Mouse (Mus musculus): ENCODE results near the gene Cdx2.

Cdx2 gene

GRCm38 (mm10) chr5:147292506-147293120 lies 14.5 kb downstream of the Cdx2 start:
- DNase-seq = no peak

- DNase-seq = no peak
These were observed 15.1 kb downstream of the Cdx2 start for GRCm38 (mm10) chr5:147291764-147292505.

- DNase-seq = no peak
These were observed 22.7 kb downstream of the Cdx2 start for GRCm38 (mm10) chr5:147284365-147284764.

- DNase-seq = no peak
These were observed 29.5 kb downstream of the Cdx2 start for GRCm38 (mm10) chr5:147277547-147277925.

GRCm38 (mm10) chr5:147276701-147277546 lies 30.1 kb downstream of the Cdx2 start:
- no peak for DNase-seq

- no peak for DNase-seq
These were observed 31.3 kb downstream of the Cdx2 start for GRCm38 (mm10) chr5:147275761-147276160.

GRCm38 (mm10) chr5:147274174-147275141 lies 32.6 kb downstream of the Cdx2 start:
- no peak for DNase-seq

GRCm38 (mm10) chr5:147272808-147273345 lies 34.2 kb downstream of the Cdx2 start:
- no peak for DNase-seq

- DNase-seq = no peak
These were observed 34.8 kb downstream of the Cdx2 start for GRCm38 (mm10) chr5:147272046-147272807.

- no peak for DNase-seq
These were observed 36.1 kb downstream of the Cdx2 start for GRCm38 (mm10) chr5:147270673-147271655.

- DNase-seq = peak in 1 of 2 experiments; percentile 5
These were observed 37.0 kb downstream of the Cdx2 start, which contains the start of gene Pdx1 for GRCm38 (mm10) chr5:147269926-147270672. TSS of gene Pdx1 (plus strand) at chr5:147269959.

- DNase-seq = no peak
These were observed 37.7 kb downstream of the Cdx2 start for GRCm38 (mm10) chr5:147269371-147269770.

GRCm38 (mm10) chr5:147268728-147269127 lies 38.3 kb downstream of the Cdx2 start:
- no peak for DNase-seq

GRCm38 (mm10) chr5:147267434-147267833 lies 39.6 kb downstream of the Cdx2 start:
- DNase-seq = no peak

GRCm38 (mm10) chr5:147263945-147264344 lies 43.1 kb downstream of the Cdx2 start:
- no peak for DNase-seq

GRCm38 (mm10) chr5:147261899-147262541 lies 45.0 kb downstream of the Cdx2 start:
- DNase-seq = no peak

GRCm38 (mm10) chr5:147260778-147261177 lies 46.3 kb downstream of the Cdx2 start:
- no peak for DNase-seq

GRCm38 (mm10) chr5:147260189-147260588 lies 46.9 kb downstream of the Cdx2 start:
- DNase-seq = no peak
